Mouse (Mus musculus) ES-Bruce4 (cell line): ENCODE results near the gene Zc3h12c. TPM values are rescaled to one million over a fixed set of nuclear protein-coding genes. Genes with fewer than 3 reads are reported as not detected.
"Not testable (repeated sequence)": the region's sequence is repeated elsewhere in the genome, so short reads cannot be mapped to it uniquely, and the experiment has no call there.

Experiments
- H3K27ac ChIP-seq: 2 replicates; pipeline ENCODE4 v1.5.1; 2012; ENCODE audit warnings: low read length, inconsistent platforms; ENCODE audit not compliant: insufficient read depth
- H3K27me3 ChIP-seq: 2 replicates; pipeline ENCODE4 v1.6.1; 2012; ENCODE audit warnings: mild to moderate bottlenecking, low read length, inconsistent platforms; ENCODE audit not compliant: control insufficient read depth, poor library complexity, insufficient read depth, severe bottlenecking
- H3K36me3 ChIP-seq: 2 replicates; pipeline ENCODE4 v1.6.1; 2012; ENCODE audit warnings: inconsistent platforms, mild to moderate bottlenecking, low read length, moderate library complexity; ENCODE audit not compliant: control insufficient read depth, poor library complexity, insufficient read depth, severe bottlenecking
- H3K4me1 ChIP-seq: one replicate; pipeline ENCODE4 v1.8.1; 2011; ENCODE audit warnings: low read length; ENCODE audit not compliant: control insufficient read depth, insufficient read depth
- H3K4me3 ChIP-seq: 2 replicates; pipeline ENCODE4 v1.5.1; 2011; ENCODE audit warnings: low read depth, mild to moderate bottlenecking, low read length
- H3K9ac ChIP-seq: 2 replicates; pipeline ENCODE4 v1.6.1; 2012; ENCODE audit warnings: low read depth, mild to moderate bottlenecking, inconsistent platforms; ENCODE audit not compliant: poor library complexity, severe bottlenecking
- H3K9me3 ChIP-seq: replicated peaks from 2 replicates; pipeline ENCODE4 v1.6.1; 2012; ENCODE audit warnings: mild to moderate bottlenecking, low read length, inconsistent platforms; ENCODE audit not compliant: control insufficient read depth, poor library complexity, insufficient read depth, severe bottlenecking
- CTCF ChIP-seq: IDR thresholded peaks from one replicate; pipeline ENCODE4 v1.8.1; 2011; ENCODE audit warnings: low read depth, low read length
- EP300 ChIP-seq: IDR thresholded peaks from 2 replicates; pipeline ENCODE4 v1.6.1; 2011; ENCODE audit warnings: low read depth, low read length; ENCODE audit not compliant: insufficient read depth
- POLR2A ChIP-seq: IDR thresholded peaks from one replicate; pipeline ENCODE4 v1.8.1; 2011; ENCODE audit warnings: low read length; ENCODE audit not compliant: insufficient read depth
- polyA plus RNA-seq: library from polyadenylated mRNA; stranded (reverse); fragments of >200 nt; gene quantifications from 2 replicates; pipeline ENCODE4 v1.2.4, GENCODE M21; 2011; ENCODE audit warnings: low read depth; ENCODE audit not compliant: missing spikeins, insufficient read depth, insufficient read length

The Zc3h12c gene
- polyA plus RNA-seq, 1 experiment, result 6.5 TPM

GRCm38 (mm10) chr9:52081979-52082378 is 86.4 kb downstream of the Zc3h12c start:
- H3K4me3 ChIP-seq, result no peak overlapping the region
- no peak overlapping the region for H3K9ac ChIP-seq
- H3K4me1 ChIP-seq, result no peaks in the 10 kb centered on the region
- peaks cover 42% of the 10 kb centered on the region for H3K36me3 ChIP-seq
- H3K27ac ChIP-seq, result no peak overlapping the region
- H3K9me3 ChIP-seq, result no peaks in the 10 kb centered on the region
- H3K27me3 ChIP-seq, result no peaks in the 10 kb centered on the region
- no peak for TF ChIP-seq POLR2A
- no peak for TF ChIP-seq EP300
- no peak for TF ChIP-seq CTCF

- H3K4me3 ChIP-seq, result no peak overlapping the region
- TF ChIP-seq CTCF, result no peak
- TF ChIP-seq POLR2A, result no peak
- no peak for TF ChIP-seq EP300
- H3K27me3 ChIP-seq, result no peaks in the 10 kb centered on the region
- no peak overlapping the region for H3K27ac ChIP-seq
- H3K9me3 ChIP-seq, result no peaks in the 10 kb centered on the region
- no peak overlapping the region for H3K9ac ChIP-seq
- peaks cover 42% of the 10 kb centered on the region for H3K36me3 ChIP-seq
- H3K4me1 ChIP-seq, result no peaks in the 10 kb centered on the region
Observed at GRCm38 (mm10) chr9:52077692-52078091, 90.7 kb downstream of the Zc3h12c start.

DNA sequence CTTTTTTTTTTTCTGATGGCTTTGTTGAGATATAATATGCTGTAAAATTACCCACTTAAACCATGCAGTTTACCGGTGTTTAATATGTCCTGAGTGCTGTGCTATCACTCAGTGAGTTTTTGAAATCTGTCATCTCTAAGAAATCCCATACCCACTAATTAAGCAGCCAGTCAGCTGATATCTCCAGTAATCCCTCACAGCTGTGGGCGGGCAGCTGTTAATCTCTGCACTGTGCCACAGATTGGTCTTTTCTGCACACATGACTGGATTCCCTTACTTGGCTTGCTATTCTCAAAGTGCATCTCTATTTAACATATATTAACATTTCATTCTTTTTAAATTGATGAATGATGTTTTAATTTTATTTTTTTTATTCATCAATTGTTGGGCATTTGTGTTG is 92.3 kb downstream of the Zc3h12c start:
- Histone ChIP-seq H3K4me3 (no peak overlapping the region), H3K4me1 (no peaks in the 10 kb centered on the region), H3K9ac (no peak overlapping the region), H3K27me3 (no peaks in the 10 kb centered on the region), H3K9me3 (no peaks in the 10 kb centered on the region), H3K36me3 (peaks cover 40% of the 10 kb centered on the region), H3K27ac (no peak overlapping the region)
- no peak for TF ChIP-seq CTCF
- no peak for TF ChIP-seq EP300
- no peak for TF ChIP-seq POLR2A

DNA sequence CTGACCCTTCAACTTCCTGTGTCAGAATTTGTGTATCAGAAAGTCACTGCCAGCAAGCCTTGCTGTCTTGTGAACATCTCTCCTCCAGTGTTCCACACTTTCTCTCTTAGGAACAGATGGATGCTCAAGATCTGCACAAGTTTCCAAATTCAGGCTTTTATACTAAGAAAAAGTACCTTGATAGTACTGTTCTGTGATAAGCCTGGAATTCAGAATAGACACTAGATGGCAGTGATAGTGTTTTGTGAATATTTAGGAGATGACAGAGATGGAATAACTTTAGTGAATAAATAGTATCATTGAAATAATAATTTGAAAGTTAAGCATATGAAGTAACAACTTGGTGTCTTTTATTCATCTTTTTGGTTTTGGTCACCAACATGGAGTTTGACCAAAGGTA is 96.2 kb downstream of the Zc3h12c start:
- Histone ChIP-seq H3K27ac (no peak overlapping the region), H3K36me3 (peaks cover 37% of the 10 kb centered on the region), H3K27me3 (no peaks in the 10 kb centered on the region), H3K4me1 (no peaks in the 10 kb centered on the region), H3K9me3 (no peaks in the 10 kb centered on the region), H3K4me3 (no peak overlapping the region), H3K9ac (no peak overlapping the region)
- TF ChIP-seq POLR2A, result no peak
- TF ChIP-seq CTCF, result no peak
- TF ChIP-seq EP300, result no peak

- not testable (repeated sequence) for H3K9me3 ChIP-seq, H3K9ac ChIP-seq, H3K4me1 ChIP-seq, H3K4me3 ChIP-seq, H3K27me3 ChIP-seq, H3K27ac ChIP-seq
- H3K36me3 ChIP-seq, result peaks cover 42% of the 10 kb centered on the region
Observed at GRCm38 (mm10) chr9:52071352-52071751, 97.0 kb downstream of the Zc3h12c start.

GRCm38 (mm10) chr9:52070052-52070451 is 98.3 kb downstream of the Zc3h12c start:
- Histone ChIP-seq H3K27me3 (no peaks in the 10 kb centered on the region), H3K9ac (no peak overlapping the region), H3K4me1 (no peaks in the 10 kb centered on the region), H3K9me3 (no peaks in the 10 kb centered on the region), H3K4me3 (no peak overlapping the region), H3K36me3 (peaks cover 46% of the 10 kb centered on the region), H3K27ac (no peak overlapping the region)
- TF ChIP-seq POLR2A (no peak), EP300 (no peak), CTCF (no peak)

Other genes starting within 250 kb of the Zc3h12c start
- gene Fdx1, start 205.0 kb downstream of the Zc3h12c start, polyA plus RNA-seq, result 16.1 and 17.0 TPM in 2 replicates
- 143 and 157 TPM in 2 replicates for gene Rdx, start 121.4 kb downstream of the Zc3h12c start, polyA plus RNA-seq